Mouse (Mus musculus): ENCODE results near the gene Acox1. TPM values are rescaled to one million over a fixed set of nuclear protein-coding genes. Genes with fewer than 3 reads are reported as not detected.

The Acox1 gene
- total and polyA plus RNA-seq, 3 experiments: 17.1 to 21.0 (median 20.4) TPM

DNA sequence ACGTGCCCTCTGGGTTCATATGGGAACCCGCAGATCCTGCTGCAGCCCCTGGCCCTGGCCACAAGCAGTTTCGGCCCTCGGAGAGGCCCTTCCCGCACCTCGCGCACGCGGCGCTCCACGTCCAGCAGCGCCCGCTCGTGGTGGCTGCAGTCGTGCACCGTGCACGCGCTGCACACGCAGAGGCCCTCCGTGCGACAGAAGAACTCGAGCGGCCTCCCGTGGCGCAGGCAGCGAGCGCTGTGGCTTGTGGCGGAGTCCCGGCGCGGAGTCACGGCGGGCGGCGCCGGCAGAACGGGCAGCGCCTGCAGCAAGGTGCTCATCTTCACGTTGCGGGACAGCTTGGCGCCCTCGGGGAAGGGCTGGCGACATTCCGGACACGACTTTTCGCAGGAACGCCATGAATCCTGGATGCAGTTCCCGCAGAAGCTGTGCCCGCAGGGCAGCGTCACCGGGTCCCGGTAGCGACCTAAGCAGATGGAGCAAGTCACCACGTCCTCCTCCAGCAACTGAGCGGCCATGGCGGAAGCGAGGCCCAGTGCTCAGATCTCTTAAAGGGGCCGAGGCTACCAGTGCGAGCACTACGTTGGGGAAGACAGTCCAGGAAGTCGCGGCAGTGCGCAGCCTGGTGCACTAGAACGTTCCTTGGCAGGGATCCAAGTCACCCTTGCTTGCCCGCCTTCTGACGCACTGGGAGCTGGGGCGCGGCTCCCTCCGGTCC is 68.2 kb downstream of the Acox1 start, which contains the start of gene Trim65:
Gene Trim65 (minus strand): TSS at position 641 of the 718 bp plus-strand sequence.
- H3K36me3 ChIP-seq (replicated peaks in 1 of 2; ENCODE audit: control insufficient read depth in 1 of 2, insufficient read depth in 1 of 2, low read length in 1 of 2): peaks cover 43 to 71% of the 10 kb centered on the region in 2 experiments
- TF ChIP-seq USF1 (IDR thresholded peaks at IDR 0.05; ENCODE audit: low read depth, low read length) (no peak), CTCF (conservative IDR thresholded peaks at IDR 0.05 in 1 of 2, IDR thresholded peaks at IDR 0.05 in 1 of 2; ENCODE audit: low read depth in 2 of 2, low read length in 2 of 2) (peak in 1 of 2 experiments; percentile 96; a peak in 2 of 4 replicates), POLR2A (IDR thresholded peaks at IDR 0.05; ENCODE audit: low read depth, low read length) (peak; percentile 69; the same call in 1 of the 2 replicates), USF2 (conservative IDR thresholded peaks at IDR 0.05; ENCODE audit: low read depth, low read length) (no peak; the same call in 1 of the 2 replicates), GABPA (IDR thresholded peaks at IDR 0.05; ENCODE audit: insufficient replicate concordance, low read depth, low read length) (no peak), MAZ (IDR thresholded peaks at IDR 0.05; ENCODE audit: low read depth, low read length) (peak; percentile 79; the same call in 1 of the 2 replicates), POLR2AphosphoS2 (IDR thresholded peaks at IDR 0.05; ENCODE audit: low read depth, low read length) (peak; percentile 74; the same call in 1 of the 2 replicates), TBP (conservative IDR thresholded peaks at IDR 0.05; ENCODE audit: low read depth, low read length) (no peak), CHD2 (IDR thresholded peaks at IDR 0.05; ENCODE audit: low read length) (peak; percentile 15; the same call in 1 of the 2 replicates), NRF1 (IDR thresholded peaks at IDR 0.05; ENCODE audit: low read depth, low read length) (peak; percentile 51), CHD1 (IDR thresholded peaks at IDR 0.05; ENCODE audit: low read depth, low read length) (0 out of 2 replicates have a peak, but pooled peaks have one; percentile 44), MAX (IDR thresholded peaks at IDR 0.05; ENCODE audit: low read length) (peak; percentile 96), MXI1 (IDR thresholded peaks at IDR 0.05; ENCODE audit: low read depth, low read length) (peak; percentile 95), JUND (conservative IDR thresholded peaks at IDR 0.05; ENCODE audit: low read depth, low read length) (no peak), MYC (IDR thresholded peaks at IDR 0.05; ENCODE audit: low read depth, low read length) (peak; percentile 92), BHLHE40 (IDR thresholded peaks at IDR 0.05; ENCODE audit: low read depth, low read length) (peak; percentile 96), ELF1 (IDR thresholded peaks at IDR 0.05; ENCODE audit: low read depth, low read length) (peak; percentile 82), ZKSCAN1 (IDR thresholded peaks at IDR 0.05; ENCODE audit: borderline replicate concordance, low read depth, low read length) (no peak), ETS1 (conservative IDR thresholded peaks at IDR 0.05; ENCODE audit: low read depth, low read length) (no peak; the same call in 1 of the 2 replicates), MAFK (IDR thresholded peaks at IDR 0.05; ENCODE audit: insufficient replicate concordance, low read length) (no peak), UBTF (IDR thresholded peaks at IDR 0.05; ENCODE audit: low read depth, low read length) (0 out of 2 replicates have a peak, but pooled peaks have one; percentile 50), SMC3 (IDR thresholded peaks at IDR 0.05; ENCODE audit: low read depth, low read length) (peak; percentile 67), IRF4 (IDR thresholded peaks at IDR 0.05; ENCODE audit: low read depth, low read length) (peak; percentile 73; the same call in 1 of the 2 replicates), HCFC1 (IDR thresholded peaks at IDR 0.05; ENCODE audit: low read depth, low read length) (peak; percentile 49), TCF12 (IDR thresholded peaks at IDR 0.05; ENCODE audit: low read depth, low read length) (peak; percentile 50; the same call in 1 of the 2 replicates), NELFE (IDR thresholded peaks at IDR 0.05; ENCODE audit: low read depth, low read length) (peak; percentile 38; the same call in 1 of the 2 replicates), ZMIZ1 (IDR thresholded peaks at IDR 0.05; ENCODE audit: low read depth, low read length) (no peak; the same call in 1 of the 2 replicates), RAD21 (IDR thresholded peaks at IDR 0.05; ENCODE audit: low read depth, low read length) (peak; percentile 66), PAX5 (IDR thresholded peaks at IDR 0.05; ENCODE audit: low read length) (no peak), MEF2A (IDR thresholded peaks at IDR 0.05; ENCODE audit: borderline replicate concordance, low read depth, low read length) (peak; percentile 74), RCOR1 (conservative IDR thresholded peaks at IDR 0.05; ENCODE audit: low read depth, low read length) (0 out of 2 replicates have a peak, but pooled peaks have one; percentile 52), KAT2A (IDR thresholded peaks at IDR 0.05; ENCODE audit: insufficient replicate concordance, low read length) (no peak), ZC3H11A (IDR thresholded peaks at IDR 0.05; ENCODE audit: low read depth, low read length) (no peak), SIN3A (IDR thresholded peaks at IDR 0.05; ENCODE audit: low read length) (peak; percentile 32; the same call in 1 of the 2 replicates), E2F4 (IDR thresholded peaks at IDR 0.05; ENCODE audit: insufficient replicate concordance, low read depth, low read length) (no peak), JUN (IDR thresholded peaks at IDR 0.05; ENCODE audit: insufficient read depth, low read depth, low read length) (no peak), ZNF384 (IDR thresholded peaks at IDR 0.05; ENCODE audit: low read depth, low read length) (no peak), EP300 (IDR thresholded peaks at IDR 0.05; ENCODE audit: low read length) (no peak)
- peaks cover 4% of the 10 kb centered on the region for H3K9me3 ChIP-seq (replicated peaks; ENCODE audit: low read length)

More for the DNA sequence above, 68.2 kb downstream of the Acox1 start, which contains the start of gene Trim65:
- Histone ChIP-seq H3K9ac (ENCODE audit: insufficient read depth, low read depth) (peak within 1 kb of the TSS; percentile 25), H3K4me3 (replicated peaks in 1 of 3; ENCODE audit: low read depth in 2 of 3, low read length in 2 of 3, poor library complexity in 1 of 3) (peak within 1 kb of the TSS; percentile 49 to 61 (median 53)), H3K4me2 (ENCODE audit: insufficient read depth, low read depth, poor library complexity, severe bottlenecking) (peak within 1 kb of the TSS; percentile 31), H3K79me2 (replicated peaks; ENCODE audit: control insufficient read depth, extremely low read depth, insufficient read depth, poor library complexity, severe bottlenecking) (no peaks in the 10 kb centered on the region), H3K27ac (ENCODE audit: insufficient read depth, low read depth) (peak within 1 kb of the TSS; percentile 33), H3K27me3 (replicated peaks) (no peaks in the 10 kb centered on the region), H3K4me1 (ENCODE audit: control insufficient read depth in 1 of 2, insufficient read depth in 2 of 2) (peaks cover 6 to 16% of the 10 kb centered on the region in 2 experiments)
- DNase-seq (ENCODE audit: extremely low read depth): peak; percentile 53
- in situ Hi-C loops (cut with MboI; ENCODE audit: low pct_ligation_motif_present, low pct_unique_long_range_greater_than_20kb, low sequenced_read_pairs): loop anchor here (5.0 kb wide), 1 partner anchor 43 kb away; the partner anchor contains the start of gene Wbp2
- dilution Hi-C loops (cut with MboI; ENCODE audit: extremely low pct_ligation_motif_present, extremely low pct_unique_long_range_greater_than_20kb, low sequenced_read_pairs): no loop called here
